Mouse (Mus musculus) MEL (cell line): ENCODE measurements around the gene Peli1. TPM values are rescaled to one million over a fixed set of nuclear protein-coding genes. Genes with fewer than 3 reads are reported as not detected.

Experiments
- DNase-seq: peaks from one replicate; pipeline ENCODE4 v3.0.0; 2011; ENCODE audit warnings: low read depth, low spot score
- H3K27ac ChIP-seq: 2 replicates; pipeline ENCODE4 v1.5.1; 2012; ENCODE audit warnings: low read depth, mild to moderate bottlenecking, control low read depth, low read length, moderate library complexity; ENCODE audit not compliant: control insufficient read depth
- H3K27me3 ChIP-seq, 2 experiments: fragments of 150-350 bp in 1 of 2; sonication (generic) in 1 of 2; 2 replicates each; pipeline ENCODE4 v1.6.1; 2012; ENCODE audit warnings: low read length in 2 of 2, mild to moderate bottlenecking in 2 of 2, improper control_type of control experiment in 1 of 2, moderate library complexity in 1 of 2; ENCODE audit not compliant: insufficient read depth in 2 of 2, control insufficient read depth in 1 of 2
- H3K36me3 ChIP-seq, 2 experiments: 2 replicates each; pipeline ENCODE4 v1.6.1; 2012 to 2014; ENCODE audit warnings: low read length in 2 of 2, improper control_type of control experiment in 1 of 2, inconsistent platforms in 1 of 2, mild to moderate bottlenecking in 1 of 2; ENCODE audit not compliant: insufficient read depth in 2 of 2, control insufficient read depth in 1 of 2
- H3K4me1 ChIP-seq, 2 experiments: fragments of 150-350 bp in 1 of 2; sonication (generic) in 1 of 2; 2 replicates each; pipeline ENCODE4 v1.6.1; 2012; ENCODE audit warnings: low read length in 2 of 2, improper control_type of control experiment in 1 of 2, mild to moderate bottlenecking in 1 of 2; ENCODE audit not compliant: insufficient read depth in 2 of 2, control insufficient read depth in 1 of 2
- H3K4me3 ChIP-seq, 2 experiments: fragments of 150-350 bp in 1 of 2; sonication (generic) in 1 of 2; 2 replicates each; pipeline ENCODE4 v1.5.1; 2012; ENCODE audit warnings: low read depth in 2 of 2, low read length in 2 of 2, mild to moderate bottlenecking in 2 of 2, moderate library complexity in 2 of 2, control low read depth in 1 of 2, improper control_type of control experiment in 1 of 2; ENCODE audit not compliant: control insufficient read depth in 1 of 2, insufficient read depth in 1 of 2
- H3K79me2 ChIP-seq: 2 replicates; pipeline ENCODE4 v1.6.1; 2012; ENCODE audit warnings: mild to moderate bottlenecking, low read length, moderate library complexity; ENCODE audit not compliant: control insufficient read depth, poor library complexity, insufficient read depth
- H3K9ac ChIP-seq: 2 replicates; pipeline ENCODE4 v1.6.1; 2012; ENCODE audit warnings: low read depth, mild to moderate bottlenecking, control low read depth, low read length, moderate library complexity; ENCODE audit not compliant: control insufficient read depth, poor library complexity, severe bottlenecking
- H3K9me3 ChIP-seq: fragments of 150-350 bp; sonication (generic); replicated peaks from 2 replicates; pipeline ENCODE4 v1.6.1; 2012; ENCODE audit warnings: mild to moderate bottlenecking, low read length, improper control_type of control experiment, moderate library complexity; ENCODE audit not compliant: insufficient read depth
- BHLHE40 ChIP-seq: IDR thresholded peaks from 2 replicates; pipeline ENCODE4 v1.6.1; 2012; ENCODE audit warnings: low read depth, mild to moderate bottlenecking, inconsistent platforms, low read length, improper control_type of control experiment, borderline replicate concordance
- CHD1 ChIP-seq: IDR thresholded peaks from 2 replicates; pipeline ENCODE4 v1.6.1; 2012; ENCODE audit warnings: low read depth, mild to moderate bottlenecking, inconsistent platforms, low read length, improper control_type of control experiment
- E2F4 ChIP-seq: IDR thresholded peaks from 2 replicates; pipeline ENCODE4 v1.6.1; 2011; ENCODE audit warnings: low read depth, low read length, improper control_type of control experiment, borderline replicate concordance
- ELF1 ChIP-seq: IDR thresholded peaks from 2 replicates; pipeline ENCODE4 v1.6.1; 2014; ENCODE audit warnings: low read depth, mild to moderate bottlenecking, inconsistent platforms, low read length, improper control_type of control experiment, moderate library complexity
- ETS1 ChIP-seq: IDR thresholded peaks from 2 replicates; pipeline ENCODE4 v1.6.1; 2012; ENCODE audit warnings: low read depth, mild to moderate bottlenecking, inconsistent platforms, low read length, improper control_type of control experiment, moderate library complexity
- GATA1 ChIP-seq: IDR thresholded peaks from 2 replicates; pipeline ENCODE4 v1.6.1; 2011; ENCODE audit warnings: low read depth, low read length, improper control_type of control experiment
- HCFC1 ChIP-seq: IDR thresholded peaks from 2 replicates; pipeline ENCODE4 v1.6.1; 2012; ENCODE audit warnings: low read depth, mild to moderate bottlenecking, inconsistent platforms, low read length, improper control_type of control experiment, moderate library complexity
- JUND ChIP-seq: IDR thresholded peaks from 2 replicates; pipeline ENCODE4 v1.6.1; 2011; ENCODE audit warnings: low read depth, mild to moderate bottlenecking, improper control_type of control experiment, low read length
- KAT2A ChIP-seq: conservative IDR thresholded peaks from 2 replicates; pipeline ENCODE4 v1.6.1; 2012; ENCODE audit warnings: low read depth, low read length, improper control_type of control experiment, inconsistent platforms
- MAX ChIP-seq: IDR thresholded peaks from 2 replicates; pipeline ENCODE4 v1.6.1; 2011; ENCODE audit warnings: low read length, improper control_type of control experiment
- MAZ ChIP-seq: IDR thresholded peaks from 2 replicates; pipeline ENCODE4 v1.6.1; 2012; ENCODE audit warnings: low read depth, mild to moderate bottlenecking, inconsistent platforms, low read length, improper control_type of control experiment
- MYC ChIP-seq: IDR thresholded peaks from 2 replicates; pipeline ENCODE4 v1.6.1; 2011; ENCODE audit warnings: low read depth, mild to moderate bottlenecking, low read length, improper control_type of control experiment, moderate library complexity
- NELFE ChIP-seq: IDR thresholded peaks from 2 replicates; pipeline ENCODE4 v1.6.1; 2011; ENCODE audit warnings: low read depth, low read length, improper control_type of control experiment
- RAD21 ChIP-seq: IDR thresholded peaks from 2 replicates; pipeline ENCODE4 v1.6.1; 2011; ENCODE audit warnings: mild to moderate bottlenecking, low read depth, low read length, improper control_type of control experiment
- RCOR1 ChIP-seq: IDR thresholded peaks from 2 replicates; pipeline ENCODE4 v1.6.1; 2012; ENCODE audit warnings: low read depth, mild to moderate bottlenecking, inconsistent platforms, low read length, improper control_type of control experiment
- SIN3A ChIP-seq: IDR thresholded peaks from 2 replicates; pipeline ENCODE4 v1.6.1; 2012; ENCODE audit warnings: low read length, improper control_type of control experiment, inconsistent platforms
- USF1 ChIP-seq: IDR thresholded peaks from 2 replicates; pipeline ENCODE4 v1.6.1; 2014; ENCODE audit warnings: low read depth, mild to moderate bottlenecking, inconsistent platforms, low read length, improper control_type of control experiment, moderate library complexity
- USF2 ChIP-seq, 2 experiments: IDR thresholded peaks; 2 replicates each; pipeline ENCODE4 v1.6.1; 2011 to 2012; ENCODE audit warnings: improper control_type of control experiment in 2 of 2, low read length in 2 of 2, borderline replicate concordance in 1 of 2, inconsistent platforms in 1 of 2, low read depth in 1 of 2, mild to moderate bottlenecking in 1 of 2; ENCODE audit not compliant: insufficient read depth in 1 of 2
- ZC3H11A ChIP-seq: IDR thresholded peaks from 2 replicates; pipeline ENCODE4 v1.6.1; 2012; ENCODE audit warnings: low read depth, mild to moderate bottlenecking, inconsistent platforms, low read length, improper control_type of control experiment
- ZKSCAN1 ChIP-seq: IDR thresholded peaks from 2 replicates; pipeline ENCODE4 v1.6.1; 2012; ENCODE audit warnings: low read depth, mild to moderate bottlenecking, inconsistent platforms, low read length, improper control_type of control experiment, moderate library complexity
- polyA plus RNA-seq, 2 experiments: library from polyadenylated mRNA; stranded (reverse) in 1 of 2; unstranded in 1 of 2; fragments of >175 nt in 1 of 2; fragments of >200 nt in 1 of 2; gene quantifications; 2 replicates each; pipeline versions ENCODE4 v1.2.1 to v1.2.4; 2012; ENCODE audit warnings: low replicate concordance in 2 of 2, low read depth in 1 of 2; ENCODE audit not compliant: insufficient read length in 2 of 2, insufficient read depth in 1 of 2, missing spikeins in 1 of 2
- total RNA-seq: library from RNA; depleted of rRNA; stranded (reverse); fragments of 300-350 nt; gene quantifications from 2 replicates; pipeline ENCODE4 v1.2.3, GENCODE M21; 2012

The Peli1 gene
- total and polyA plus RNA-seq, 3 experiments: 7.5 to 11.6 TPM; not detected in 1

GRCm38 (mm10) chr11:21061431-21061830 is 29.7 kb upstream of the Peli1 start:
- H3K9ac ChIP-seq: no peak overlapping the region
- no peaks in the 10 kb centered on the region for H3K9me3 ChIP-seq
- no peak overlapping the region for H3K4me3 ChIP-seq
- TF ChIP-seq RAD21: no peak
- no peak for TF ChIP-seq BHLHE40
- no peak for TF ChIP-seq ELF1
- TF ChIP-seq MAX: no peak
- TF ChIP-seq ETS1: no peak
- TF ChIP-seq MYC: no peak
- no peak for TF ChIP-seq SIN3A
- TF ChIP-seq USF2 (IDR thresholded peaks at IDR 0.05; ENCODE audit: borderline replicate concordance in 1 of 2, insufficient read depth in 1 of 2, low read depth in 1 of 2, low read length in 2 of 2): no peak
- TF ChIP-seq ZKSCAN1: no peak
- TF ChIP-seq HCFC1: no peak
- TF ChIP-seq MAZ: no peak
- no peak for TF ChIP-seq GATA1
- TF ChIP-seq JUND: no peak
- no peak for TF ChIP-seq CHD1
- no peak for TF ChIP-seq USF1
- no peak for TF ChIP-seq RCOR1
- TF ChIP-seq NELFE: no peak
- no peak for TF ChIP-seq KAT2A
- no peak for TF ChIP-seq E2F4
- no peak for TF ChIP-seq ZC3H11A
- no peaks in the 10 kb centered on the region; a peak in 2 of 4 replicates for H3K36me3 ChIP-seq
- DNase-seq: no peak
- H3K27me3 ChIP-seq: peaks cover 0 to 3% of the 10 kb centered on the region in 2 experiments; a peak in 2 of 4 replicates
- H3K27ac ChIP-seq: no peak overlapping the region
- 0 out of 4 replicates have a peak, but pooled peaks cover 0 to 3% of the 10 kb centered on the region in 2 experiments for H3K4me1 ChIP-seq
- H3K79me2 ChIP-seq: no peaks in the 10 kb centered on the region

- TF ChIP-seq RCOR1 (no peak), MYC (peak; percentile 44; the same call in 1 of the 2 replicates), MAX (peak; percentile 64)
- Histone ChIP-seq H3K27me3 (peaks cover 0 to 3% of the 10 kb centered on the region in 2 experiments; a peak in 2 of 4 replicates), H3K4me1 (0 out of 4 replicates have a peak, but pooled peaks cover 0 to 3% of the 10 kb centered on the region in 2 experiments), H3K4me3 (no peak overlapping the region), H3K79me2 (no peaks in the 10 kb centered on the region), H3K9me3 (no peaks in the 10 kb centered on the region), H3K27ac (no peak overlapping the region), H3K9ac (no peak overlapping the region), H3K36me3 (no peaks in the 10 kb centered on the region; a peak in 2 of 4 replicates)
- DNase-seq: no peak
Measured at GRCm38 (mm10) chr11:21062071-21062470, 29.0 kb upstream of the Peli1 start.
